Mouse (Mus musculus): ENCODE results near the gene Gtf2h5. TPM values are rescaled to one million over a fixed set of nuclear protein-coding genes. Genes with fewer than 3 reads are reported as not detected.
A peak's percentile ranks its signal among the peaks of the same experiment; 100 is the strongest.

The Gtf2h5 gene
- polyA plus RNA-seq, 1 experiment from 2014 or later = 180 TPM

DNA sequence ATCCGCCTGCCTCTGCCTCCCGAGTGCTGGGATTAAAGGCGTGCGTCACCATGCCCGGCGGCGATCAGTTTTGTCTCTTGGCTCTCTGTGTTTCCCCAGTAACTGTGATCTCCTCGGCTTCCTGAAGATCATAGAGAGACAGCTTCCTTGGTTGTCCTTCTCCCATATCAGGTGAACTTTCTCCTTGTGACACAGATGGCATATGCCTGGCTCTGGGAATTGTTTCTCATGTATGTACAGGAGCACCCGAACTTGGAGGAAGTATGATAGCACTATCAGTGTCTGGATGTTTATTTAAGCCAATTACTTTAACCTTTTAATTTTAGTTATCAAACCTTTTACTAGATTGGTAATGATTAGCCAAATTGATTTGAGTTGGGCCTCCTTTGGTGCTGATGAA lies 35.5 kb downstream of the Gtf2h5 start:
- Histone ChIP-seq H3K36me3 (replicated peaks; ENCODE audit: control insufficient read depth, insufficient read depth, low read depth, low read length) (no peaks in the 10 kb centered on the region; the same call in 1 of the 2 replicates), H3K9ac (replicated peaks; ENCODE audit: low read length) (no peak overlapping the region), H3K4me2 (ENCODE audit: low read depth, low read length) (no peak overlapping the region), H3K4me3 (ENCODE audit: low read depth, low read length) (no peak overlapping the region), H3K27ac (replicated peaks; ENCODE audit: low read depth, low read length) (no peak overlapping the region), H3K9me3 (replicated peaks; ENCODE audit: control insufficient read depth, low read length) (no peaks in the 10 kb centered on the region), H3K27me3 (ENCODE audit: control insufficient read depth, insufficient read depth, low read length) (no peaks in the 10 kb centered on the region), H3K4me1 (ENCODE audit: control insufficient read depth, insufficient read depth, low read length) (no peaks in the 10 kb centered on the region)
- DNase-seq (ENCODE audit: low spot score) = no peak
- ATAC-seq (replicated peaks; ENCODE audit: insufficient number of reproducible peaks, low FRiP score, low TSS enrichment, low read depth) = no peak
- 95% methylated on average over 9 of the region's 9 CpGs for WGBS

DNA sequence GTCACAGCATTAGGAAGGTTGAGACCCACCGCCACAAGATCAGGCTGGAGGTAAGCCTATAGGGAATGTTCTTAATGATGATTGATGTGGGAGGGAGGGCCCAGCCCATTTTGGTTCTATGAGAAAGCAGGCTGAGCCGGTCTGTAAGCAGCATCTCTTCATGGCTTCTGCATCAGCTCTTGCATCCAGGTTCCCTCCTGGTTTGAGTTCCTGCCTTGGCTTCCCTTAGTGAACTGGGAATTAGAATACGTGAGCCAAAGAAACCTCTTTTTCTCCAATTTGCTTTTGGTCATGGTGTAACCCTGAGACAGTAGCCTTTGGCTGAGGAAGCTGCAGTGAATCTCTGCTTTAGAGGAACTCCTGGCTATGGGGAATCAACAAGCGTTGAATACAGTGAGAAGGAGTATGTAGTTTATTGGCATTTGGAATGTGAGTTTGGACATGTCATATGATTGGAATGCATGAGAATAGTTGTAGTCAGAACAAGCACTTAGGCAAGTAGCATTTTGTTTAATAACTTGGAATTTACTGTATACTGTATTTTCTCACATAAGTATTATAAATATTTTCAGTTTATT lies 37.7 kb downstream of the Gtf2h5 start:
- Histone ChIP-seq H3K4me2 (ENCODE audit: low read depth, low read length) (no peak overlapping the region), H3K36me3 (replicated peaks; ENCODE audit: control insufficient read depth, insufficient read depth, low read depth, low read length) (peaks cover 1% of the 10 kb centered on the region; the same call in 1 of the 2 replicates), H3K9me3 (replicated peaks; ENCODE audit: control insufficient read depth, low read length) (no peaks in the 10 kb centered on the region), H3K4me1 (ENCODE audit: control insufficient read depth, insufficient read depth, low read length) (no peaks in the 10 kb centered on the region), H3K27ac (replicated peaks; ENCODE audit: low read depth, low read length) (no peak overlapping the region), H3K9ac (replicated peaks; ENCODE audit: low read length) (no peak overlapping the region), H3K4me3 (ENCODE audit: low read depth, low read length) (no peak overlapping the region), H3K27me3 (ENCODE audit: control insufficient read depth, insufficient read depth, low read length) (no peaks in the 10 kb centered on the region)
- DNase-seq (ENCODE audit: low spot score) = no peak
- ATAC-seq (replicated peaks; ENCODE audit: insufficient number of reproducible peaks, low FRiP score, low TSS enrichment, low read depth) = no peak
- 78% methylated on average over 4 of the region's 4 CpGs for WGBS

DNA sequence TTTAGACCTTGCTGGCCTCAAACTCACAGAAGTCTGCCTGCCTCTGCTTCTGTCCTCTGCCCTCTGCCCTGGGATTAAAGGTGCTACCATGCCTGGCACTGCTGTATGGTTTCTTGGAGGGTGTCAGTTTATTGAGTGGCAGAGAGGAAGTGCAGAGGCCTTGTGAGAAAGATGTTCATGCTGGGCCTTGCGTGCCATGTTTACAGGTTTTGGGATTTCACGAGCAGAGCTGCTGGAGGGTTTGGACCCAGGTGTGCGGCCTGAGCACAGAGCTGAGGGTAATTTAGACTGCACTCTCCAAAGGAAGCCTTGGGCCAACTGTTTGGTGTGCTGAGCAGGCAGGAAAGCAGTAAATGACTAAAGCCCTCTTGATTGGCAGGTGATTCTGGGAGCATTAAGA lies 38.3 kb downstream of the Gtf2h5 start:
- Histone ChIP-seq H3K27ac (replicated peaks; ENCODE audit: low read depth, low read length) (no peak overlapping the region), H3K4me3 (ENCODE audit: low read depth, low read length) (no peak overlapping the region), H3K36me3 (replicated peaks; ENCODE audit: control insufficient read depth, insufficient read depth, low read depth, low read length) (peaks cover 6% of the 10 kb centered on the region), H3K9me3 (replicated peaks; ENCODE audit: control insufficient read depth, low read length) (no peaks in the 10 kb centered on the region), H3K27me3 (ENCODE audit: control insufficient read depth, insufficient read depth, low read length) (no peaks in the 10 kb centered on the region), H3K4me1 (ENCODE audit: control insufficient read depth, insufficient read depth, low read length) (no peaks in the 10 kb centered on the region), H3K9ac (replicated peaks; ENCODE audit: low read length) (no peak overlapping the region), H3K4me2 (ENCODE audit: low read depth, low read length) (no peak overlapping the region)
- 80% methylated on average over 3 of the region's 3 CpGs for WGBS
- no peak for ATAC-seq (replicated peaks; ENCODE audit: insufficient number of reproducible peaks, low FRiP score, low TSS enrichment, low read depth)
- DNase-seq (ENCODE audit: low spot score) = no peak

DNA sequence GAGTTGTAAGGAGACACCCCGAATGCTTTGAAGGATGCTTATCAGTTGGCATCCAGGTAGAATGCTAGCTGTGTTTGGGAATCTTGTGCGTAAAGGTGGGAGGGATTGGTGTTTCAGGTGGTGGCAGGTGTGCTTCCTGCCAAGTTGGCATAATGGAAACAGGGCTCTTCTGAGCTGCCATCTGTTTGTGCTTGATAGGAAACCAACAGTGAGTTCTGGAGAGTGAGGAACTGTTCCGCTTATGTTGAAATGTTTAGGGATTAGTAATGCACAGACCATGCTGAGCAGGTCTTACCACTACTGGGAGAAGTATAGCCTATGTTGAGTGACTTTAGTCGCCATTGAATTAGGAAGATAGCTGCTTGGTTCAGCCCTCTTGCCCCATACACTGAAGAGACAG lies 39.3 kb downstream of the Gtf2h5 start:
- ATAC-seq (replicated peaks; ENCODE audit: insufficient number of reproducible peaks, low FRiP score, low TSS enrichment, low read depth) (no peak), DNase-seq (ENCODE audit: low spot score) (no peak)
- no peak overlapping the region for H3K9ac ChIP-seq (replicated peaks; ENCODE audit: low read length)
- no peaks in the 10 kb centered on the region for H3K9me3 ChIP-seq (replicated peaks; ENCODE audit: control insufficient read depth, low read length)
- WGBS = 92% methylated on average over 4 of the region's 4 CpGs
- H3K4me1 ChIP-seq (ENCODE audit: control insufficient read depth, insufficient read depth, low read length) = no peaks in the 10 kb centered on the region
- no peaks in the 10 kb centered on the region for H3K27me3 ChIP-seq (ENCODE audit: control insufficient read depth, insufficient read depth, low read length)
- no peak overlapping the region for H3K4me2 ChIP-seq (ENCODE audit: low read depth, low read length)
- no peak overlapping the region for H3K27ac ChIP-seq (replicated peaks; ENCODE audit: low read depth, low read length)
- no peak overlapping the region for H3K4me3 ChIP-seq (ENCODE audit: low read depth, low read length)
- H3K36me3 ChIP-seq (replicated peaks; ENCODE audit: control insufficient read depth, insufficient read depth, low read depth, low read length) = peaks cover 6% of the 10 kb centered on the region

DNA sequence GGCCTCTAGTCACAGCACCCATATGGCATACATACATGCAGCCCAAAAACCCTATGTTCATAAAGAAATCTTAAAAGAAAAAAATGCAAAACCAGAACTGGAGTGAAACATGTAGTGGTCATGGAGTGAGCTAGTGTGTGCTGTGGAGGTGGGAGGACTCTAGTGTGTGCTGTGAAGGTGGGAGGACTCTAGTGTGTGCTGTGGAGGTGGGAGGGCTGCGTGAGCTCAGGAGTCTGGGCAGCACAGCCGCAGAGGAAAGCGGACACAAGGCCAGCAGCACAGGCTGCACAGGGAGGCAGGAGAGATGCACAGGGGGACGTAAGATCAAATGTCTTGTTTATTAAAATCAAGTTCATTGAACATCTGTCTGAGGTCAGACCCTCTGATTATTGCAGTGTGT lies 44.2 kb downstream of the Gtf2h5 start:
- no peaks in the 10 kb centered on the region for H3K9me3 ChIP-seq (replicated peaks; ENCODE audit: control insufficient read depth, low read length)
- H3K9ac ChIP-seq (replicated peaks; ENCODE audit: low read length) = no peak overlapping the region
- H3K27me3 ChIP-seq (ENCODE audit: control insufficient read depth, insufficient read depth, low read length) = no peaks in the 10 kb centered on the region
- no peak overlapping the region for H3K4me2 ChIP-seq (ENCODE audit: low read depth, low read length)
- ATAC-seq (replicated peaks; ENCODE audit: insufficient number of reproducible peaks, low FRiP score, low TSS enrichment, low read depth) (no peak; the same call in 1 of the 2 replicates), DNase-seq (ENCODE audit: low spot score) (no peak)
- 76% methylated on average over 4 of the region's 4 CpGs for WGBS
- peaks cover 6% of the 10 kb centered on the region for H3K36me3 ChIP-seq (replicated peaks; ENCODE audit: control insufficient read depth, insufficient read depth, low read depth, low read length)
- no peak overlapping the region for H3K27ac ChIP-seq (replicated peaks; ENCODE audit: low read depth, low read length)
- H3K4me1 ChIP-seq (ENCODE audit: control insufficient read depth, insufficient read depth, low read length) = no peaks in the 10 kb centered on the region
- no peak overlapping the region for H3K4me3 ChIP-seq (ENCODE audit: low read depth, low read length)

DNA sequence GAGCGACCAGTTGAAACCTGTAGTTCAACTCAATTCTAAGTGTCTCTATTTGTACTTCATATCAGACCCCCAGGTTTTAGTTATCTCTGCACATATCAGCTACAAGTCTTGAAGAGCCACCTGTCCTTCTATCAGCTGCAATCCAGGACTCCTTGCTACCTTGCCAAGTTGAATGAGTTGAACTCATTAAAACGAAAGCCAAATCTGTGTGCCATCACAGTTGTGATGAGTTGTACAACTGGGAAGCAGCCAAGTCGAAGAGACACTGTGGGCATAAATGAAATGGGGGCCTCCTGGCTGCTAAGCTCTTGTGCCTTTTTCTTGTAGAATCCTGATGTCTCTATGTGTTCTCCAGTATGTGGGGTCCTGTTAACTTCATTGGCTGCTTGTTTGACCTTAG lies 45.9 kb downstream of the Gtf2h5 start:
- Histone ChIP-seq H3K36me3 (replicated peaks; ENCODE audit: control insufficient read depth, insufficient read depth, low read depth, low read length) (peaks cover 6% of the 10 kb centered on the region), H3K9me3 (replicated peaks; ENCODE audit: control insufficient read depth, low read length) (no peaks in the 10 kb centered on the region), H3K27ac (replicated peaks; ENCODE audit: low read depth, low read length) (no peak overlapping the region), H3K9ac (replicated peaks; ENCODE audit: low read length) (no peak overlapping the region), H3K4me3 (ENCODE audit: low read depth, low read length) (no peak overlapping the region), H3K27me3 (ENCODE audit: control insufficient read depth, insufficient read depth, low read length) (no peaks in the 10 kb centered on the region), H3K4me1 (ENCODE audit: control insufficient read depth, insufficient read depth, low read length) (no peaks in the 10 kb centered on the region), H3K4me2 (ENCODE audit: low read depth, low read length) (no peak overlapping the region)
- WGBS = 91% methylated on average over 3 of the region's 3 CpGs
- no peak for ATAC-seq (replicated peaks; ENCODE audit: insufficient number of reproducible peaks, low FRiP score, low TSS enrichment, low read depth)
- DNase-seq (ENCODE audit: low spot score) = no peak

DNA sequence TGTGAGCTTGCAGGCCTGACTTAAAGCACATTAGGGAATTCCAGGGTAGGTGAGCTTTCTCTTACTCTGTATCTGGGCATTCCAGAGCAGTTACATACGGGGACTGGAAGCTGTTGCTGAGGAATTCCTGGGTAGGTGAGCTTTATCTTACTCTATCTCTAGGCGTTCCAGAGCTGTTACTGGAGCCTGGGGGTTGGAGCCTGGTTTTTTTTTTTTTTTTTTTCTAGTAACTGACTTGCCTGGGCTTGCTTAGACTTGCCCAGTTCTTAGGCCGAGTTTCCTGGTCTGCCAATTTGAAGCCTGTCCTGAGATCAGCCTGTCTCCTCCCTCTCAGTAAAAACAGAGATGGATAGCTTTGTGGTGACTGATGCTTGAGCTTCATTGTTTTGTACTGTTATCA lies 48.5 kb downstream of the Gtf2h5 start:
- no peaks in the 10 kb centered on the region for H3K4me1 ChIP-seq (ENCODE audit: control insufficient read depth, insufficient read depth, low read length)
- DNase-seq (ENCODE audit: low spot score) (peak; percentile 26), ATAC-seq (replicated peaks; ENCODE audit: insufficient number of reproducible peaks, low FRiP score, low TSS enrichment, low read depth) (no peak)
- no peaks in the 10 kb centered on the region for H3K27me3 ChIP-seq (ENCODE audit: control insufficient read depth, insufficient read depth, low read length)
- no peak overlapping the region for H3K4me2 ChIP-seq (ENCODE audit: low read depth, low read length)
- 49% methylated on average over 3 of the region's 3 CpGs for whole genome bisulfite sequencing
- H3K9ac ChIP-seq (replicated peaks; ENCODE audit: low read length) = no peak overlapping the region
- no peak overlapping the region for H3K4me3 ChIP-seq (ENCODE audit: low read depth, low read length)
- no peaks in the 10 kb centered on the region; the same call in 1 of the 2 replicates for H3K36me3 ChIP-seq (replicated peaks; ENCODE audit: control insufficient read depth, insufficient read depth, low read depth, low read length)
- no peaks in the 10 kb centered on the region for H3K9me3 ChIP-seq (replicated peaks; ENCODE audit: control insufficient read depth, low read length)
- H3K27ac ChIP-seq (replicated peaks; ENCODE audit: low read depth, low read length) = no peak overlapping the region

DNA sequence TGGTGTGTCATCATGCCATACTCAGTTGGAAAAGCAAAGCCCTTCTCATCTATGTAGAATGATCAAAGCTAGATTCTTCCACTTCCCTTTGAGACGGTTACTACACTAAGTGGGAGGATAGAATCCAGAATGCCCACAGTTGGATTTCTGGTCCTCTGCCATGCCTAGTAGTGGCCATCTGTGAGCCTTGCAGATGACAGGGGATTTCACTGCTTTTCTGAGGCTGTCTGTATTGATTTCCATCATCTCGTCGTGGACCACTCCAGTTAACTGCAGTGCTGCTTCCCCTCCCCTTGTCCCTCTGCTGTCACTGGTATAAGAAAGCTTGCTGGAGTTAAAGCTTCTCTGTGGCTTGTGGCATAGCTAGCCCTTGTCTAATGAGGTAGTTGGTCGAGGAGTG lies 49.8 kb downstream of the Gtf2h5 start:
- DNase-seq (ENCODE audit: low spot score) (no peak), ATAC-seq (replicated peaks; ENCODE audit: insufficient number of reproducible peaks, low FRiP score, low TSS enrichment, low read depth) (no peak)
- Histone ChIP-seq H3K9me3 (replicated peaks; ENCODE audit: control insufficient read depth, low read length) (no peaks in the 10 kb centered on the region), H3K4me3 (ENCODE audit: low read depth, low read length) (no peak overlapping the region), H3K4me2 (ENCODE audit: low read depth, low read length) (no peak overlapping the region), H3K4me1 (ENCODE audit: control insufficient read depth, insufficient read depth, low read length) (no peaks in the 10 kb centered on the region), H3K36me3 (replicated peaks; ENCODE audit: control insufficient read depth, insufficient read depth, low read depth, low read length) (no peaks in the 10 kb centered on the region), H3K9ac (replicated peaks; ENCODE audit: low read length) (no peak overlapping the region), H3K27ac (replicated peaks; ENCODE audit: low read depth, low read length) (no peak overlapping the region), H3K27me3 (ENCODE audit: control insufficient read depth, insufficient read depth, low read length) (no peaks in the 10 kb centered on the region)
- 81% methylated on average over 4 of the region's 4 CpGs for WGBS

All from embryonic facial prominence, embryonic 11.5 days (tissue).